Mouse (Mus musculus): ENCODE data around the gene Ngb. TPM values are rescaled to one million over a fixed set of nuclear protein-coding genes. Genes with fewer than 3 reads are reported as not detected.

Ngb gene
- 0.08 TPM in 1 of 2 replicates, not detected in the other for total RNA-seq (2012; rRNA removed)
- 0.23 TPM in 1 of 2 replicates, not detected in the other for total RNA-seq (2014; rRNA removed)
- 0.15 TPM in 1 of 2 replicates, not detected in the other for polyA plus RNA-seq (2012; ENCODE audit: insufficient read length, low read depth)

GRCm38 (mm10) chr12:87102165-87102631 lies at the start of gene Ngb:
Gene Ngb (minus strand): TSS chr12:87102539.
- Histone ChIP-seq H3K9me3 (replicated peaks; ENCODE audit: low read length) (no peaks in the 10 kb centered on the region), H3K4me3 (replicated peaks in 1 of 3; ENCODE audit: low read depth in 2 of 3, low read length in 2 of 3, poor library complexity in 1 of 3) (no peak within 1 kb of the TSS), H3K9ac (ENCODE audit: insufficient read depth, low read depth) (no peak within 1 kb of the TSS), H3K4me1 (ENCODE audit: control insufficient read depth in 1 of 2, insufficient read depth in 2 of 2) (no peaks in the 10 kb centered on the region), H3K4me2 (ENCODE audit: insufficient read depth, low read depth, poor library complexity, severe bottlenecking) (no peak within 1 kb of the TSS), H3K36me3 (replicated peaks in 1 of 2; ENCODE audit: control insufficient read depth in 1 of 2, insufficient read depth in 1 of 2, low read length in 1 of 2) (peaks cover 0 to 5% of the 10 kb centered on the region in 2 experiments), H3K79me2 (replicated peaks; ENCODE audit: control insufficient read depth, extremely low read depth, insufficient read depth, poor library complexity, severe bottlenecking) (no peaks in the 10 kb centered on the region), H3K27me3 (replicated peaks) (no peaks in the 10 kb centered on the region), H3K27ac (ENCODE audit: insufficient read depth, low read depth) (no peak within 1 kb of the TSS)
- TF ChIP-seq ZC3H11A (IDR thresholded peaks at IDR 0.05; ENCODE audit: low read depth, low read length), result no peak
- TF ChIP-seq ZMIZ1 (IDR thresholded peaks at IDR 0.05; ENCODE audit: low read depth, low read length), result no peak
- no peak for TF ChIP-seq ZNF384 (IDR thresholded peaks at IDR 0.05; ENCODE audit: low read depth, low read length)
- TF ChIP-seq PAX5 (IDR thresholded peaks at IDR 0.05; ENCODE audit: low read length), result no peak
- TF ChIP-seq EP300 (IDR thresholded peaks at IDR 0.05; ENCODE audit: low read length), result no peak
- TF ChIP-seq RCOR1 (conservative IDR thresholded peaks at IDR 0.05; ENCODE audit: low read depth, low read length), result no peak
- TF ChIP-seq CHD2 (IDR thresholded peaks at IDR 0.05; ENCODE audit: low read length), result no peak
- TF ChIP-seq IRF4 (IDR thresholded peaks at IDR 0.05; ENCODE audit: low read depth, low read length), result no peak
- no peak for TF ChIP-seq TBP (conservative IDR thresholded peaks at IDR 0.05; ENCODE audit: low read depth, low read length)
- TF ChIP-seq ELF1 (IDR thresholded peaks at IDR 0.05; ENCODE audit: low read depth, low read length), result no peak
- no peak for TF ChIP-seq ETS1 (conservative IDR thresholded peaks at IDR 0.05; ENCODE audit: low read depth, low read length)
- no peak for TF ChIP-seq CHD1 (IDR thresholded peaks at IDR 0.05; ENCODE audit: low read depth, low read length)
- in situ Hi-C loops (cut with MboI; ENCODE audit: low pct_ligation_motif_present, low pct_unique_long_range_greater_than_20kb, low sequenced_read_pairs), result no loop called here
- dilution Hi-C loops (cut with MboI; ENCODE audit: extremely low pct_ligation_motif_present, extremely low pct_unique_long_range_greater_than_20kb, low sequenced_read_pairs), result no loop called here
- DNase-seq (ENCODE audit: extremely low read depth), result no peak

GRCm38 (mm10) chr12:87149471-87149870 lies 47.1 kb upstream of the Ngb start:
- H3K4me2 ChIP-seq (ENCODE audit: insufficient read depth, low read depth, poor library complexity, severe bottlenecking), result no peak overlapping the region
- H3K4me1 ChIP-seq (ENCODE audit: control insufficient read depth in 1 of 2, insufficient read depth in 2 of 2), result peaks cover 0 to 20% of the 10 kb centered on the region in 2 experiments; a peak in 2 of 4 replicates
- H3K79me2 ChIP-seq (replicated peaks; ENCODE audit: control insufficient read depth, extremely low read depth, insufficient read depth, poor library complexity, severe bottlenecking), result peaks cover 20% of the 10 kb centered on the region
- H3K36me3 ChIP-seq (replicated peaks in 1 of 2; ENCODE audit: control insufficient read depth in 1 of 2, insufficient read depth in 1 of 2, low read length in 1 of 2), result peaks cover 3 to 5% of the 10 kb centered on the region in 2 experiments
- H3K4me3 ChIP-seq (replicated peaks in 1 of 3; ENCODE audit: low read depth in 2 of 3, low read length in 2 of 3, poor library complexity in 1 of 3), result no peak overlapping the region
- in situ Hi-C loops (cut with MboI; ENCODE audit: low pct_ligation_motif_present, low pct_unique_long_range_greater_than_20kb, low sequenced_read_pairs), result no loop called here
- peaks cover 5% of the 10 kb centered on the region for H3K9me3 ChIP-seq (replicated peaks; ENCODE audit: low read length)
- dilution Hi-C loops (cut with MboI; ENCODE audit: extremely low pct_ligation_motif_present, extremely low pct_unique_long_range_greater_than_20kb, low sequenced_read_pairs), result no loop called here
- H3K27me3 ChIP-seq (replicated peaks), result no peaks in the 10 kb centered on the region
- no peak for DNase-seq (ENCODE audit: extremely low read depth)
- no peak overlapping the region for H3K27ac ChIP-seq (ENCODE audit: insufficient read depth, low read depth)
- TF ChIP-seq IRF4 (IDR thresholded peaks at IDR 0.05; ENCODE audit: low read depth, low read length) (no peak), ZNF384 (IDR thresholded peaks at IDR 0.05; ENCODE audit: low read depth, low read length) (no peak), BHLHE40 (IDR thresholded peaks at IDR 0.05; ENCODE audit: low read depth, low read length) (no peak), JUN (IDR thresholded peaks at IDR 0.05; ENCODE audit: insufficient read depth, low read depth, low read length) (no peak), ETS1 (conservative IDR thresholded peaks at IDR 0.05; ENCODE audit: low read depth, low read length) (no peak), MYC (IDR thresholded peaks at IDR 0.05; ENCODE audit: low read depth, low read length) (no peak), ZMIZ1 (IDR thresholded peaks at IDR 0.05; ENCODE audit: low read depth, low read length) (no peak), RAD21 (IDR thresholded peaks at IDR 0.05; ENCODE audit: low read depth, low read length) (no peak), USF1 (IDR thresholded peaks at IDR 0.05; ENCODE audit: low read depth, low read length) (no peak), CTCF (conservative IDR thresholded peaks at IDR 0.05 in 1 of 2, IDR thresholded peaks at IDR 0.05 in 1 of 2; ENCODE audit: low read depth in 2 of 2, low read length in 2 of 2) (no peak)
- H3K9ac ChIP-seq (ENCODE audit: insufficient read depth, low read depth), result no peak overlapping the region

Data from CH12.LX (cell line).